Mouse (Mus musculus): ENCODE results near the gene Acin1.

The Acin1 gene

DNA sequence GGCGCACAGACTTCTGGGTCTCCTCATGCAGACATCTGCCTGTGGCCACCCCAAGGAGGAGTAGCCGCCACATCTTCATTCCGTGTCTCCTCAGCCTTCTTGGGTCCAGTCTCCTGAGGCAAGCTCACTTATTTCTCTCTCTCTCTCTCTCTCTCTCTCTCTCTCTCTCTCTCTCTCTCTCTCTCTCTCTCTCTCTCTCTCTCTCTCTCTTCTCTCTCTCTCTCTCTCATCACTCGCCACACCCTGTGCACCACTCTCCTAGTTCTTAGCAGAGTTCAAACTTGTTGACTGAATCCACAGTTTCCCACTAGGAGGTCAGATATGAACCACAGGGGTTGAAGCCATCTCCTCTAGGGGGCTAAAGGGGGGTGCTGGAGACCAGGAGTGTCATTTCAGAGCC is 12.0 kb upstream of the Acin1 start, which contains the start of gene Gm29776:
Gm29776 (minus strand) TSS at position 101 of the 400 bp plus-strand sequence.
- DNase-seq (ENCODE audit: low read depth, low spot score) = no peak

DNA sequence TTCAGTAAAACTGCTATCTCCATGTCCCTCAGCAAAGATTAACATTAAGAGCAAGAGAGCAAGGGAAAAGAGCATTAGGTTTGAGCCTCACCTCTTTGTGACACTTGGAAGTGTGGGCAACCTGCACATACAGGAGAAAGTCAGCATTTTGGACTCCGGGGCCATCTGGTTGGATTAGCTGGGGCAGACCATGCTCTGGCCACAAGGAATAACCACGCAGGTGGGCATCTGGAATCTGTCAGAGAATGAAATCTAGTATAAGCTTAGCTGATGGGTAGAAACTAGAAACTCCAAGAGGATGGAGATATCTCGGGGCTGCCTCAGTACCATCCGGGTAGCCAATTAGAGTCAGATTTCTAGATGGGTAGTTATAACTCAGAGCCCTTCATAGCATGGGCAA is 10.0 kb upstream of the Acin1 start:
- DNase-seq (ENCODE audit: low read depth, low spot score) = no peak

DNA sequence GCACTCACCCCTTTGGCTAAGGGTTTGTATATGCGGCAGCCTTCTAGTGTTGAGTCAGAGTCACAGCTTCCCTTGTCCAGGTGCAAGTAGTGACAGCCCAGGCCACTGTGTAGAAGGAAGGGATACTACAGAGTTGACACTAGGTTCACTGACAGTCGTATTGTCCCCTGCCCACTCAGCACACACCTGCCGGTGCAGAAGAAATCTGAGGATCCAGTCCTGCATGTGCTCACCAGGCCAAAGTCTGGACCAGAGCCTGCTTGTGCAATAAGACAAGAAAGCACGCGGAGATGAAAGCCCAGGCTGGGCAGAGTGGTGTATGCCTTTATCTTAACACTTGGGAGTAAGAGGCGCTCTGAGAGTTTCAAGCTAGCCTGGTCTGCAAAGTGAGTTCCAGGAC is 8.3 kb upstream of the Acin1 start:
- no peak for DNase-seq (ENCODE audit: low read depth, low spot score)

GRCm38 (mm10) chr14:54687251-54687650 is 520 bp upstream of the Acin1 start:
- DNase-seq (ENCODE audit: low read depth, low spot score) = no peak

DNA sequence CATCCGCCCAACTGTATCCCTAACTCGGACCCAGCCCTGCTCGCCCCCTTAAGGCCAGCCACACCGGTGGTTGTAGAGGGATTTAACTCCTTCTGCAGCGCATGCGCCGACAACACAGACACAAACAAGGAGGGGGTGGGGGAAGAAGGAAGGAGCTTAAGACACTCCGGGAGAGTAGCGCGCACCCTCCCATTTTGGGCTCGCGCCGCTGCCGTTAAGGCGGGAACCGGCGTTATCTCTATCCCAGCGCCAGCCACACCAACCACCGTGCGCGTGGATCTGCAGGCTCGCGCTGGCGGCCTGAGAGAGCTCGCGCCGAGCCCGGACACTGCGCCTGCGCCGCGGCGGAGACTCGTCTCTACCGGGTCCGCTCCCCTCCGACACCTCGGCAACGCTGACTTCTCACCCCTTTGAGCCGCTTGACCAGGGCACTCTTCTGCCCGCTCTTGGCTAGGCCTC is 639 bp downstream of the Acin1 start, which contains the start of gene 1700123O20Rik:
1700123O20Rik (plus strand) TSS at position 154 of the 459 bp plus-strand sequence.
- peak; percentile 97 for DNase-seq (ENCODE audit: low read depth, low spot score)

- no peak for DNase-seq (ENCODE audit: low read depth, low spot score)
These were observed 1.3 kb downstream of the Acin1 start for GRCm38 (mm10) chr14:54685471-54685870.

- no peak for DNase-seq (ENCODE audit: low read depth, low spot score)
These were observed 4.3 kb downstream of the Acin1 start for GRCm38 (mm10) chr14:54682396-54682795.

- DNase-seq (ENCODE audit: low read depth, low spot score) = peak; percentile 36
These were observed 8.0 kb downstream of the Acin1 start for GRCm38 (mm10) chr14:54678657-54679304.

GRCm38 (mm10) chr14:54676290-54676689 is 10.4 kb downstream of the Acin1 start:
- DNase-seq (ENCODE audit: low read depth, low spot score) = no peak

DNA sequence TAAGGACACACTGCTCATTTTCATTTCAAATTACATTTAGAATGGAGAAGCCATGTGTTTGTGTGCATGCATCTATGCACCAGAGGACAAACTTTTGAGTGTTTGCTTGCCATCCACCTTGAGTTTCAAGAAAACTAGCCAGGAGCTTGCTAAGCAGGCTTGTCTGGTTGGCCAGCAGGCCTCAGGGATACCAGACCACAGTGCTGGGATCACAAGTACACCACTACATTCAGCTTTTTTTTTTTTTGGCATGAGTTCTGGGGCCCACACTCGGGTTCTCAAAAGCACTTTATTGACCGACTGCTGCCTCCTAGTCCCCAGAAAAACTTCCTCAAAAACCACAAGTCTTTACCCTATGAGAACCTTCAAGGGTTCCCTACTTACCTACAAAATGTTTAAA is 12.4 kb downstream of the Acin1 start:
- no peak for DNase-seq (ENCODE audit: low read depth, low spot score)

DNA sequence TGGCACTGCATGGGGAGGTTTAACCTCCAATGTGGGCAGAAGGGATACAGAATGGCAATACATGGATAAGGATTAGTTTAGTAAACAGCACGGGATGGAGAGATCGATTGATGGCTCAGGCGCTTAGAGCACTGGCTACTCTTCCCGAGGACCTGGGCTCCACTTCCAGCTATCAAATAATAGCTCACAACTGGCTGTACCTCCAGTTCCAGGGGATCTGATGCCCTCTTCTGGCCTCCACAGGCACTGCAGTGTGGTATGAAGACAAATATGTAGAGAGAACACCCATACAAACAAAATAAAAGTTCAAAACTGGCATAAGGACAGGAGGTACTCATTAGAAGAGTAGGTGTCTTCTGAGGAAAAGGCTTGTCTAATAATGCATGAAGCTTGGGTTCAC is 17.4 kb downstream of the Acin1 start:
- peak; percentile 63 for DNase-seq (ENCODE audit: low read depth, low spot score)

- DNase-seq (ENCODE audit: low read depth, low spot score) = no peak
These were observed 22.1 kb downstream of the Acin1 start for GRCm38 (mm10) chr14:54664477-54665222.

DNA sequence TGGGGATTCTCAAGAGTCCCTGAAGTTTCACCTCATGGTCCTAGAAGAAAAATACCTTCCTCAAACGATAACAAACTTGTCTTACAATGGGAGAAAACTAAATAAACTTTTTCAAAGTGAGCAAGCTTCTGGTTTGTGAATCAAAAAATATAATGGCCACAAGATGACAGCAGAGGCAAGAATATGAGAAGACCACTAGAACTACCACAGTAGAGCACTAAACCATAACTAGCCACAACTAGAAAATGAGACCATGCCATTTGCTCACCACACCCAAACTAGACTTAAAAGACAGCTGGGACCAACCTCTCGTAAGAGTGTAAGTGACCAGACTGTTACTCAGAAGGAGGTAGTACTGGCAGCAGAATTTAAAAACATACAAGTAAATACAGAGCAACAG is 26.7 kb downstream of the Acin1 start:
- peak; percentile 66 for DNase-seq (ENCODE audit: low read depth, low spot score)

DNA sequence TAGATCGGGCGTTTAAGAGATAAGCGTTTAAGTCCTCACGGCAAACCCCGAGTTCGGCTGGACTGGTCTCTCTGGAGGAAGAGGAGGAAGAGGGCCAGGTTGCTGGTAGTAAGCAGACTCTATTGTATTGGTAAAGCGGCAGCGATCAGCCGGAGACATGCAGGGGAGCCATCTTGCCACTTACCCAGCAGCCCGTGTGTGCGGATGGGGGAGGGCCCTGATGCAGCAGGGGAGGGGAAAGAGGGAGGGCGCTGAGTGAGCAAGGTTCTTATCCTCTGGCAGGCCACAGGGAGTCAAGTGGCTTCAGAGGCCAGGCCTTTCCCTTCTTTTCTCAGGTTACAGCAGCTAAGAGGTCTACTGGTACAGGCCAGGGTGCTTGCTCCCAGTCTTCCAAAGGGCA is 33.2 kb downstream of the Acin1 start:
- DNase-seq (ENCODE audit: low read depth, low spot score) = peak; percentile 93

GRCm38 (mm10) chr14:54652787-54653186 is 33.9 kb downstream of the Acin1 start:
- DNase-seq (ENCODE audit: low read depth, low spot score) = peak; percentile 33

- peak; percentile 18 for DNase-seq (ENCODE audit: low read depth, low spot score)
These were observed 35.2 kb downstream of the Acin1 start for GRCm38 (mm10) chr14:54651556-54651955.

DNA sequence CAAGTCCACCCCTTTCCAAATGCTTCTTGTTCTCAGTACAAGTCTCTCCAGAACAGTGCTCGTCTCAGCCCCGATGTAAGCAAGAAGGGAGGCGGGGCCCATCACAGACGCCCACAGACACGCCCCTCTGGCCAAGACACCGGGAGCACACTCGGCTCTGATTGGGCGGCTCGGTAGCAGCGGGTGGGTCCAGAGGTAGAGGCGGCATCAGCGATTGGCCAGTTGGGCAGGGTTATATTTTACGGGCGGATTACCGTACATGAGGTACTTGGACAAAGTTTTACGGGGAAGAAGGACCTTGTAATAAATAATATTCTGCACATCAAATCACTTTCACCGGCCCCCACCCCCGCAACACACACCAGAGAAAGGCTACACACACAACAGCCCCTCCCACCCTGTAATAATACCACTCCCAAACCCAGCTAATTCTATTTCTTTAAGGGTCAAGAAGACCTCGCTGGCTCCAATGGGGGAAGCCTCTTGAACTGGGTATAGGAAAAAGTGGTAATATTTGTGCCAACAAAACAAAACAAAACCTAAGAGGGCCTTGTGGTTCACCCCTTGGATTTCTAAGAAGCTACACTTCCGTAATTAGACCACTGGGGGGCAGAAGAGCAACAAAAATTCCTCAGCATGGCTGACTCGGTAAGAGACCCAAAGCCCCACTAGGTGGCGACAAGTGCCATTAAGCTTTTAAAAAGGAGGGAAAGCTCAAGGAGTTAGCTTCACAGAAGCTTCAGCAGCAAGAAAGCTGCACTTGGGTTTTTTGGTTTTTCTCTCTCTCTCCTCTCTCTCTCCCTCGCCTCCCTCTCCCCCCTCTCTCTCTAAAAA is 35.9 kb downstream of the Acin1 start:
- peak; percentile 96 for DNase-seq (ENCODE audit: low read depth, low spot score)

- no peak for DNase-seq (ENCODE audit: low read depth, low spot score)
These were observed 38.8 kb downstream of the Acin1 start for GRCm38 (mm10) chr14:54647900-54648299.

DNA sequence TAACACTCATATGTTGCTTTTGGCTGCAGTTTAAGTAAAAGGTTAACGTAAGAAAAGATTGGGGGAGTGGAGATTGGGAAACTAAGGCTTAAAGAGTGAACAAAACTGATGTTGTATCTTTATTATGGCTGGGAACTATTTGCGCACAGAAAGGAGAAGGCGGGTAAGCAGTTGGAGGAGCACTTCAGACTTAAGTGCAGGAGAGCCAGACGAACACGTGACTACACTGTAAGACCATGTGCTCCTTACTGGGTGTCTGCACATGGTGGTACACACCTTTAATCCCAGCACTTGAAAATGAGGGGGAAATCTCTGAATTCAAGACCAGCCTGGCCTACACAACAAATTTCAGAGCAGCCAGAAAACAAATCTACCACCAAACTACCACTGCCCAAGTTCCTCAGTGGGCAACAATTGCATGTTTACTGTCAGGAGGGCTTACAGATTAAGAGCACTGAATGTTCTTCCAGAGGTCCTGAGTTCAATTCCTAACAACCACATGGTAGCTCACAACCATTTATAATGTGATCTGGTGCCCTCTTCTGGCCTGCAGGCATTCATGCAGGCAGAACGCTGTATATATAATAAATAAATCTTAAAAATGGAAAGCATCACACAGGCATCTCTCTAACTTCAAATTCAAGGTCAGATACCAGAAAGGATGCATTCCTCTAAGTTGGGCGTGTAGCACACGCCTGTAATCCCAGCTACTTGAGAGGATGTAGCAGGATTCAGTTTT is 39.7 kb downstream of the Acin1 start:
- DNase-seq (ENCODE audit: low read depth, low spot score) = no peak

- DNase-seq (ENCODE audit: low read depth, low spot score) = no peak
These were observed 40.3 kb downstream of the Acin1 start for GRCm38 (mm10) chr14:54646455-54646854.

- DNase-seq (ENCODE audit: low read depth, low spot score) = peak; percentile 39
These were observed 42.4 kb downstream of the Acin1 start for GRCm38 (mm10) chr14:54644294-54644693.
